Mouse (Mus musculus) T-cell, adult 2 months (primary cell): ENCODE measurements around the gene Aifm3.

Source experiments
- DNase-seq: peaks from one replicate; pipeline ENCODE4 v3.0.0; 2022; ENCODE audit warnings: low spot score

Gene Aifm3

GRCm38 (mm10) chr16:17489469-17490111 lies at the start of gene Aifm3:
TSS of gene Aifm3 (plus strand) at chr16:17489611.
- DNase-seq, result peak; percentile 10

- peak; percentile 97 for DNase-seq
Measured at GRCm38 (mm10) chr16:17451541-17452372, 37.7 kb upstream of the Aifm3 start, which contains the start of gene Crkl. TSS of gene Crkl (plus strand) at chr16:17451987.

GRCm38 (mm10) chr16:17452373-17452715 lies 37.1 kb upstream of the Aifm3 start:
- DNase-seq, result peak; percentile 48

- DNase-seq, result no peak
Measured at GRCm38 (mm10) chr16:17456901-17457300, 32.5 kb upstream of the Aifm3 start.

- peak; percentile 56 for DNase-seq
Measured at GRCm38 (mm10) chr16:17460254-17460653, 29.2 kb upstream of the Aifm3 start.

GRCm38 (mm10) chr16:17461596-17461995 lies 27.8 kb upstream of the Aifm3 start:
- DNase-seq, result no peak

GRCm38 (mm10) chr16:17463184-17463583 lies 26.2 kb upstream of the Aifm3 start:
- no peak for DNase-seq

- no peak for DNase-seq
Measured at GRCm38 (mm10) chr16:17466875-17467663, 22.3 kb upstream of the Aifm3 start.

GRCm38 (mm10) chr16:17472498-17472897 lies 16.9 kb upstream of the Aifm3 start:
- DNase-seq, result no peak

GRCm38 (mm10) chr16:17474091-17474490 lies 15.3 kb upstream of the Aifm3 start:
- peak; percentile 32 for DNase-seq

- no peak for DNase-seq
Measured at GRCm38 (mm10) chr16:17474761-17475160, 14.7 kb upstream of the Aifm3 start.

GRCm38 (mm10) chr16:17475326-17475725 lies 14.1 kb upstream of the Aifm3 start:
- DNase-seq, result no peak

GRCm38 (mm10) chr16:17478331-17478943 lies 11.0 kb upstream of the Aifm3 start:
- peak; percentile 7 for DNase-seq

GRCm38 (mm10) chr16:17481465-17481864 lies 7.9 kb upstream of the Aifm3 start:
- no peak for DNase-seq

- DNase-seq, result peak; percentile 33
Measured at GRCm38 (mm10) chr16:17486505-17486904, 2.9 kb upstream of the Aifm3 start.

- DNase-seq, result peak; percentile 31
Measured at GRCm38 (mm10) chr16:17488478-17489468, 638 bp upstream of the Aifm3 start.

GRCm38 (mm10) chr16:17491154-17491553 lies 1.7 kb downstream of the Aifm3 start:
- DNase-seq, result no peak

GRCm38 (mm10) chr16:17491896-17492561 lies 2.6 kb downstream of the Aifm3 start:
- DNase-seq, result no peak

GRCm38 (mm10) chr16:17496499-17497305 lies 7.3 kb downstream of the Aifm3 start:
- DNase-seq, result no peak
